Mouse (Mus musculus): Measurements from ENCODE around the gene Zfp950. TPM values are rescaled to one million over a fixed set of nuclear protein-coding genes. Genes with fewer than 3 reads are reported as not detected.

The Zfp950 gene
- total and polyA plus RNA-seq, 2 experiments from 2014 or later = 12.4 to 38.1 TPM

- no peak overlapping the region for H3K4me2 ChIP-seq (ENCODE audit: low read depth, low read length)
- DNase-seq (ENCODE audit: low spot score) (no peak), ATAC-seq (no peak)
- peaks cover 6% of the 10 kb centered on the region for H3K4me1 ChIP-seq (ENCODE audit: insufficient read depth, low read length)
- no peak overlapping the region for H3K27ac ChIP-seq
- TF ChIP-seq CTCF (IDR thresholded peaks at IDR 0.05; ENCODE audit: low read depth) = no peak
- H3K27me3 ChIP-seq (ENCODE audit: insufficient read depth, low read length) = no peaks in the 10 kb centered on the region
- H3K9me3 ChIP-seq (ENCODE audit: low read length) = no peaks in the 10 kb centered on the region
- no peak overlapping the region for H3K4me3 ChIP-seq (ENCODE audit: low read length)
- no peaks in the 10 kb centered on the region for H3K36me3 ChIP-seq (ENCODE audit: insufficient read depth, low read length)
- no peak overlapping the region for H3K9ac ChIP-seq (replicated peaks; ENCODE audit: low read length)
Observed at GRCm38 (mm10) chr19:61138655-61139054, 2.0 kb downstream of the Zfp950 start.

DNA sequence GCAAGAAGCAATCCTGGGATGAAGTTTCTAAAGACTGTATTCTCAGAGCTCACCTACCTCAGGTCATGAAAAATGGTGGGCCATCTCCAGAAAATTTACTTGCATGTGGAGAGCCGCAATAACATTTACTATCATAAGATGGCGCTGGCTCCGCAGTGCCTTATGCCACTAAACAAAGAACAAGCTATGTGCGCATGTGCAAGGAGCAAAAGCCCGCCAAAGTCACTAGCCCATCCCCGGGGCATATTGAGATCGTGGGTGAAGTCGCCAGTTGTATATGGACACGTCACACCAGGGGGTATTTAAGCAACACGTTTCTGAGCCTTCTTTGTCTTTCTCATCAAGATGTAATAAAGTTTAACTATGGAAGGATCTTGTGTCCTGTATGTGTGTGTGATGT is 9.5 kb downstream of the Zfp950 start:
- Histone ChIP-seq H3K9me3 (ENCODE audit: low read length) (no peaks in the 10 kb centered on the region), H3K9ac (replicated peaks; ENCODE audit: low read length) (no peak overlapping the region), H3K4me1 (ENCODE audit: insufficient read depth, low read length) (no peaks in the 10 kb centered on the region), H3K4me3 (ENCODE audit: low read length) (no peak overlapping the region), H3K27me3 (ENCODE audit: insufficient read depth, low read length) (no peaks in the 10 kb centered on the region), H3K4me2 (ENCODE audit: low read depth, low read length) (no peak overlapping the region), H3K36me3 (ENCODE audit: insufficient read depth, low read length) (no peaks in the 10 kb centered on the region), H3K27ac (no peak overlapping the region)
- 90% methylated on average over 10 of the region's 10 CpGs for WGBS
- no peak for TF ChIP-seq CTCF (IDR thresholded peaks at IDR 0.05; ENCODE audit: low read depth)
- no peak for ATAC-seq
- no peak for DNase-seq (ENCODE audit: low spot score)

DNA sequence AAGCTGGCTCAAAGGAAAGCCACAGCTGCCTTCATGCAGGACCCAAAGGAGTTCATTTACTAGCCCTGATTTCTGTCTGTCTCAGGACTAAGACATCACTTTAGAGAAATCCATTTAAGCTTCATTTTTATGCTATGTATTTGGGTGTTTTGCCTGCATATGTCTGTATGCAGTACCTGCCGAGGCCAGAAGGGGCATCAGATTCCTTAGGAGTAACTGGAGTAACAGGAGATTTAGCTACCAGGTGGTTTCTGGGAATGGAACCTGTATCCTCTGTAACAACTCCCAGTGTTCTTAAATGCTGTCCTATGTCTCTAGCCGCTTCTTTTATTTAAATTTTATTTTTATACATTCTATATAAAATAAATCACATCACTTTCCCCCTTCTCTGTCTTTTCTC is 30.5 kb downstream of the Zfp950 start:
- peaks cover 11% of the 10 kb centered on the region; the same call in 1 of the 2 replicates for H3K9me3 ChIP-seq (ENCODE audit: low read length)
- no peaks in the 10 kb centered on the region for H3K27me3 ChIP-seq (ENCODE audit: insufficient read depth, low read length)
- H3K4me2 ChIP-seq (ENCODE audit: low read depth, low read length) = no peak overlapping the region
- no peak overlapping the region for H3K27ac ChIP-seq
- WGBS = 56% methylated on average over 2 of the region's 2 CpGs
- no peaks in the 10 kb centered on the region for H3K4me1 ChIP-seq (ENCODE audit: insufficient read depth, low read length)
- no peak overlapping the region for H3K4me3 ChIP-seq (ENCODE audit: low read length)
- ATAC-seq (no peak), DNase-seq (ENCODE audit: low spot score) (no peak)
- H3K9ac ChIP-seq (replicated peaks; ENCODE audit: low read length) = no peak overlapping the region
- peak; percentile 42; the same call in 1 of the 2 replicates for TF ChIP-seq CTCF (IDR thresholded peaks at IDR 0.05; ENCODE audit: low read depth)
- H3K36me3 ChIP-seq (ENCODE audit: insufficient read depth, low read length) = no peaks in the 10 kb centered on the region

DNA sequence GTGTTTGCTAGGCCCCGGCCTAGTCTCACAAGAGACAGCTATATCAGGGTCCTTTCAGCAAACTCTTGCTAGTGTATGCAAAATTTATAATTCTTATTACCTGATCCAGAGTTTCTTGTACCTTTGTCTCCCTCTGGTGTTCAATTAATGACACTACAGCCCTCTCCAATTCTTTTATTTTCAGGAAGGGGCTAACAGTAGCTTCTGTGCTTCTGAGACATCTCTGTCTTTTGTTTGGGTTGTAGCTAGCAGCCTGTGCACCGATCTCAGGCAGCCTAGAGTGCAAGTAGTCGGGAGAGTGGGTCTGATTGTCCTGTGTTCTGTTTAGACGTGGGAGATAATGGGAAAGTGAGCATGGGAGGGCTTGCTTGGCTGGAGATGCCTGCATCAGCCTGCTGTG is 42.9 kb downstream of the Zfp950 start:
- WGBS = 23% methylated on average over 4 of the region's 4 CpGs
- peak; percentile 54 for DNase-seq (ENCODE audit: low spot score)
- 0 out of 2 replicates have a peak, but pooled peaks have one; percentile 24 for ATAC-seq

DNA sequence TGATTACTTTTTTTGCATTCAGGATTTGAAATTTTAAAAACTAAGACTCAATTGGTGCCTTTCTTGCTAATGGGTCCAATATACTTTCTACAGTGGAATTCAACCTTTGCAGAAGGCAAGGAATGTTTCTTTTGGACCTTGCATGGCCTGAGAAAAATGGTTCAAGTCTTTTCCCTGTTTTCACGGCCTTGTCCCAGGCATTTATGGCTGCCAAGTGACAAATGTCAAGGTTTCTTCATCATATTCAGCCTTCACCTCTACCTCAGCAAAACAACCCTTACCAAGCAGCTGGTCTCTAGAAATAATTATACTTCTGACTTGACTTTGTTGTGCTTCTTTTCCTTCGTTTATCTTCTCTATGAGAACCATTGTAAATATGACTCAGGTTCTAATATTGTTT is 43.9 kb downstream of the Zfp950 start:
- Histone ChIP-seq H3K27me3 (ENCODE audit: insufficient read depth, low read length) (no peaks in the 10 kb centered on the region), H3K9me3 (ENCODE audit: low read length) (no peaks in the 10 kb centered on the region), H3K4me2 (ENCODE audit: low read depth, low read length) (no peak overlapping the region), H3K4me1 (ENCODE audit: insufficient read depth, low read length) (no peaks in the 10 kb centered on the region), H3K4me3 (ENCODE audit: low read length) (no peak overlapping the region), H3K36me3 (ENCODE audit: insufficient read depth, low read length) (no peaks in the 10 kb centered on the region), H3K9ac (replicated peaks; ENCODE audit: low read length) (no peak overlapping the region), H3K27ac (no peak overlapping the region)
- ATAC-seq = no peak
- 82% methylated on average over 2 of the region's 2 CpGs for WGBS
- no peak for DNase-seq (ENCODE audit: low spot score)
- TF ChIP-seq CTCF (IDR thresholded peaks at IDR 0.05; ENCODE audit: low read depth) = no peak

More for the DNA sequence above, 42.9 kb downstream of the Zfp950 start:
- Histone ChIP-seq H3K4me1 (ENCODE audit: insufficient read depth, low read length) (no peaks in the 10 kb centered on the region), H3K4me2 (ENCODE audit: low read depth, low read length) (no peak overlapping the region), H3K9ac (replicated peaks; ENCODE audit: low read length) (no peak overlapping the region), H3K36me3 (ENCODE audit: insufficient read depth, low read length) (no peaks in the 10 kb centered on the region), H3K27me3 (ENCODE audit: insufficient read depth, low read length) (no peaks in the 10 kb centered on the region), H3K4me3 (ENCODE audit: low read length) (no peak overlapping the region), H3K9me3 (ENCODE audit: low read length) (no peaks in the 10 kb centered on the region), H3K27ac (no peak overlapping the region)
- TF ChIP-seq CTCF (IDR thresholded peaks at IDR 0.05; ENCODE audit: low read depth) = peak; percentile 71

DNA sequence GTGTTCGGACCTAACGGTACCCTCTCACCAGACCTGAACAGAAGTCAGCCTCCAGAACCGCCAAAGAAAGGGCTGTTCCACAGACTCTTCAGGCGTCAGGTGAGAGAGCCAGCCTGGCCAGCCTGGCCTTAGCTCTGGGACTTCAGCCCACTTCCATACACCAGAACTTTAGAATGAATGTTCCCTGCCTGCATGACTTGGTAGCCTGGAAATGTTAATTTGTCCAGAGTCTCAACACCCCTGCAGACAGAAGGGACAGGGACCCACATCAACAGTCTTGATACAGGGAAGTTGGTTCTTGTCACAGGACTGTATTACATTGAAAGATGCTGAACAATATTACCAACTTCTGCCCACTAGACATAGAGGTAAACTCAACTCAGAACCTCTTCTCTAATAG is 50.1 kb downstream of the Zfp950 start:
- DNase-seq (ENCODE audit: low spot score) (no peak), ATAC-seq (no peak)
- H3K36me3 ChIP-seq (ENCODE audit: insufficient read depth, low read length) = peaks cover 4% of the 10 kb centered on the region; the same call in 1 of the 2 replicates
- H3K4me1 ChIP-seq (ENCODE audit: insufficient read depth, low read length) = no peaks in the 10 kb centered on the region
- no peak overlapping the region for H3K9ac ChIP-seq (replicated peaks; ENCODE audit: low read length)
- TF ChIP-seq CTCF (IDR thresholded peaks at IDR 0.05; ENCODE audit: low read depth) = no peak
- whole genome bisulfite sequencing = 94% methylated on average over 4 of the region's 4 CpGs
- H3K9me3 ChIP-seq (ENCODE audit: low read length) = no peaks in the 10 kb centered on the region
- H3K27ac ChIP-seq = no peak overlapping the region
- H3K4me2 ChIP-seq (ENCODE audit: low read depth, low read length) = no peak overlapping the region
- no peaks in the 10 kb centered on the region for H3K27me3 ChIP-seq (ENCODE audit: insufficient read depth, low read length)
- H3K4me3 ChIP-seq (ENCODE audit: low read length) = no peak overlapping the region

DNA sequence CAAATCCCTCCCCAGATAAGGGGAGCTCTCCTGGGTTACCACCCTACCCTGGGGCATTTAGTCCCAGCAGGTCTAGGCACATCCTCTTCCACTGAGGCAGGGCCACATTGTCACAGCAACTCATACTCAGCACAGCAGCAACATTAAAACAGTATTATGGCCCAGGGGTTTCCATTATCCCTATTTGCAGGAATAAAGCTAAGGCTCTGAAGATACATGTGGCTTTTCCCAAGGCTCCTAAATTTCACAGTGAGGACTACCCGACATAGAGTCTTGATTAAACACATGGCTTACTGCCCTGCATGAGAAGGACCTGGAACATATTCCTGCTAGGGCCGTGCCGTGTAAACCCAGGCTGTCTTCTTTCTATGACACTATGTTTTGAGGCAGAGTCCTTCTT is 51.6 kb downstream of the Zfp950 start:
- H3K4me3 ChIP-seq (ENCODE audit: low read length) = no peak overlapping the region
- H3K27ac ChIP-seq = no peak overlapping the region
- H3K4me1 ChIP-seq (ENCODE audit: insufficient read depth, low read length) = no peaks in the 10 kb centered on the region
- H3K36me3 ChIP-seq (ENCODE audit: insufficient read depth, low read length) = peaks cover 4% of the 10 kb centered on the region; the same call in 1 of the 2 replicates
- no peak overlapping the region for H3K9ac ChIP-seq (replicated peaks; ENCODE audit: low read length)
- 94% methylated on average over 3 of the region's 3 CpGs for WGBS
- ATAC-seq (no peak), DNase-seq (ENCODE audit: low spot score) (no peak)
- no peak overlapping the region for H3K4me2 ChIP-seq (ENCODE audit: low read depth, low read length)
- H3K9me3 ChIP-seq (ENCODE audit: low read length) = no peaks in the 10 kb centered on the region
- no peak for TF ChIP-seq CTCF (IDR thresholded peaks at IDR 0.05; ENCODE audit: low read depth)
- H3K27me3 ChIP-seq (ENCODE audit: insufficient read depth, low read length) = no peaks in the 10 kb centered on the region

All from hindbrain, postnatal 0 days (tissue).